Mouse (Mus musculus): ENCODE results near the gene Ino80b. TPM values are rescaled to one million over a fixed set of nuclear protein-coding genes. Genes with fewer than 3 reads are reported as not detected.
A peak's percentile ranks its signal among the peaks of the same experiment; 100 is the strongest.
"Not testable (repeated sequence)": the region's sequence is repeated elsewhere in the genome, so short reads cannot be mapped to it uniquely, and the experiment has no call there.

The Ino80b gene
- 10 to 100 TPM; 14.5 to 16.0 TPM for total RNA-seq (2021)

DNA sequence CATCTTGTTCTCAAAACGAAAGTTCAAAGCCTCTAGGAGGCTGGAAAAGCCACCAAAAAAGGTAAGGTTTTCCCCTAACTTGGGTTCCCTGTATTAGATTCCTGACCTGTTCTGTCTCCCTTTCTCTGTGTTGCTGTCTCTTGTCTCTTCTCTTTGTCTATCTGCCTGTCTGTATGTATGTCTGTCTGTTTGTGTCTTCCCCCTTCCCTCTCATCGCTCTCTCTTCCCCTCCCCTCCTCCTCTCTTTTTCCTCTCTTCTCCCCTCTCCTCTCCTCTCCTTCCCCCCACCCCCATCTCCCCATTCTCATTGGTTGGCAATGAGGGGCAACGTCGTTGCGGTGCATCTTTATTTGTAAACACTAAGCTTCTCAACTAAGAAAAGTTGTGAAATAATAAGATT, at the start of gene Ino80b:
Gene Ino80b (minus strand): TSS at position 101 of the 400 bp plus-strand sequence.
- intact Hi-C loops (cut with DNase I) = no loop called here
- no peak for DNase-seq

DNA sequence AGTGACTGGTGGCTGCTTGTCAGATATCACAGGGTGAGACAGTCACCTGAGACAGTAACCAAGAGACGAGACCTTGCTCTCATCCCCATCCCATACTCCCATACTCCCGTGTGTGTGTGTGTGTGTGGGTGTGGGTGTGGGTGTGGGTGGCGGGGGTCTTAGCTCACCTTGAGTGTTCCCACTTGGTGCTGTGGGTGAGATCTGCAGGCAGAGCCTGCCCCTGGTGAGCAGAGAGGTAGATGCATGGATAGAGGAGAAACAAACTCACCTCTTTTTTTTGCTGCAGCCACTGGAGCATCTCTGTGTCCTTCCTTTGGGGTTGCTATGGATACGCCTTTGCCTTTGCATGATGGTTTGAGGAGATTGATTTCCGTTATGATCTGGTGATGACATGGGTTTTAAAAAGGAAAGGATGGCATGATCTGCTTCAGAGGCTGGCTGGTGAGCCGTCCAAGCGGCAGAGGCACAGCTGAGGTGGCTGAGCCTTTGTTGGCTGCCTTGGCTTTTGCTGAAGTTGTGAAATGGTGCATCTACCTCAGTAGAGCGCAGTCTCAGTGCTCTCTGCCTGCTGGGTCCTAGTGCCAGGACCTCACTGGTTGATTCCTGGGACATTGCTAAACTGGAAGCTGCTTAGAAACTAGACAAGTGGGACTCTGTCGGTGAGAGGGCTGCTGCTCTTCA, 47.1 kb upstream of the Ino80b start:
- no peak for DNase-seq
- intact Hi-C loops (cut with DNase I) = no loop called here

GRCm38 (mm10) chr6:83171063-83171462, 45.8 kb upstream of the Ino80b start:
- no peak for DNase-seq
- intact Hi-C loops (cut with DNase I) = no loop called here

DNA sequence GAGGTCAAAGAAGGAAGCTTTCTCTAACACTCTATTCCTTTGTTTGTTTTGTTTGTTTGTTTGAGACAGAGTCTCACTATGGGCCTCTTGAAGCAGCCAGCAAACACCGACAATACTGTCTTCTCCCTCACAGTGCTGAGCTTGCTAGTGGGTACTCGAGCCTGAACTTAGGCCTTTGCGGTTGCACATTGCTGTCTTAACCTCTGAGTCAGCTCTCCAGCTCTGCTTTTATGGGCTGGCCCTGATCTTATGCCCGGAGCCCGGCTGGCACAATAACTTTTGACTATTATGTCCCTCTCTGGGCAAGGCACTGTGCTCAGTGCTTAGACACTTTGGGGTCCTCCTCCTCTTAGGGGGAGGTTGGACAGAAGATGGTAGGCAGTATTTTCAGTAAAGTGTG, 44.6 kb upstream of the Ino80b start:
- DNase-seq = no peak
- intact Hi-C loops (cut with DNase I) = no loop called here

GRCm38 (mm10) chr6:83166243-83166630, 41.0 kb upstream of the Ino80b start:
- no peak for DNase-seq
- intact Hi-C loops (cut with DNase I) = no loop called here

DNA sequence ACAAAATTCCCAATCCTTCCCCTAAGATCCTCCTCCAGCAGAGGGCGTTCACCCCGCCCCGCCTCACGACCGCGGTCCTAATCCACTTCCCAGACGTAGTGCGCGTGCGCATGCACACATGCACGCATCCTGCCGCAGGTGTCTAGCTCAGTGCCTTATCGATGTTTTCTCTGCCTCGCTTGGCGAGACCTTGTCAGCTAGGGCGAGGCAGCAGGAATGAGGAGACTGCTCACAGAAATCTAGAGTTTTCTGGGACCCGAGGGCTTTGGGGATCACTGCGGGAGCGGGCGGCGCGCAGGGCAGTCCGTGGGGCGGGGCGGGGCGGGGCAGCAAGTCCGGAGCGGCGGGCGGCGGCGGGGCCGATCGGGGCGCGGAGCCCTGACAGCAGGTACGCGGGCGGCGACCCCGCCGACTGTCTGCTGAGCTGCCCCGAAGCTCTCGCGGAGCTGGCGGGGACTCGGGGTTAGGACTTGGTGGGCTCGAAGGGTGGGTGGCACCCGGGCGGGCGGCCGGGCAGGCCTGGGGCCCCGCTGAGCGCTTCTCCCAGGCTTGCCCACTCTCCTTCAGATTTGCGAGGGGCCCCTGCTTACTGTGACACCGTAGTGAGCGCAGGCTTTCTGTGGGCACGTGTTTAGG, 40.5 kb upstream of the Ino80b start, which contains the start of gene Dctn1:
Gene Dctn1 (plus strand): TSS at position 314 of the 636 bp plus-strand sequence.
- intact Hi-C loops (cut with DNase I) = no loop called here
- DNase-seq = peak; percentile 94 to 98

DNA sequence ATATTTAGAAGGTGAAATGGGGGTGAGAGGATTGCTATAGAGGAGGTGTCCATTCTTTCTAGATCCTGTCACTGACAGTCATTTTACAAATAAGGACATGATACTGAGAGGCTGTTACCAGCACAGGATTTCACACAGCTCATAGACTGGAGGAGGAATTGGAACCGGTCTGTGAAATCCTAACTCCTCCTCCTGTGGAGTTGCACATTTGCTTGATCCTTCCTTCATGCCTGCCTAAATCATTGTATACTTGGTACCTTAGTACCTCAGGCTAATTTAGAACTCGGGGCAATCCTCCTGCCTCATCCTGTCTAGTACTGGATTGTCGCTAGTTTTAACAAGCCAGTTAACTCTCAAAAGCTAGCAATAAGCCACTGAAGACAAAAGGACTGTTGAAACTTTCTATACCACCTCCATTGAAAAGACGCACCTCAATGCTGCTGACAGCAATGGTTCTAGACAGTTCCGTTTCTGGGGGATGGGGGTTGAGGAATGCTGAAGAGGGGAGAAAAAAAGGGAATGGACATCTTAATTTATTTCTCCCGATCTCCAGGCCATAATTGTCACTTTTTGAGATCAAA, 39.9 kb upstream of the Ino80b start:
- DNase-seq = peak in 1 of 2 experiments; percentile 9
- intact Hi-C loops (cut with DNase I) = no loop called here

GRCm38 (mm10) chr6:83162701-83163100, 37.5 kb upstream of the Ino80b start:
- peak; percentile 56 for DNase-seq
- intact Hi-C loops (cut with DNase I) = loop anchor here (5.0 kb wide), 1 partner anchor 115 kb away; no protein-coding TSS in a partner anchor

GRCm38 (mm10) chr6:83161921-83162641, 36.9 kb upstream of the Ino80b start:
- DNase-seq = peak; percentile 40 to 53
- intact Hi-C loops (cut with DNase I) = loop anchor here (2.0 to 5.0 kb wide), 3 partner anchors 45 to 165 kb away; no protein-coding TSS in a partner anchor

GRCm38 (mm10) chr6:83161442-83161841, 36.2 kb upstream of the Ino80b start:
- DNase-seq = no peak
- intact Hi-C loops (cut with DNase I) = loop anchor here (2.0 to 5.0 kb wide), 3 partner anchors 45 to 165 kb away; no protein-coding TSS in a partner anchor

DNA sequence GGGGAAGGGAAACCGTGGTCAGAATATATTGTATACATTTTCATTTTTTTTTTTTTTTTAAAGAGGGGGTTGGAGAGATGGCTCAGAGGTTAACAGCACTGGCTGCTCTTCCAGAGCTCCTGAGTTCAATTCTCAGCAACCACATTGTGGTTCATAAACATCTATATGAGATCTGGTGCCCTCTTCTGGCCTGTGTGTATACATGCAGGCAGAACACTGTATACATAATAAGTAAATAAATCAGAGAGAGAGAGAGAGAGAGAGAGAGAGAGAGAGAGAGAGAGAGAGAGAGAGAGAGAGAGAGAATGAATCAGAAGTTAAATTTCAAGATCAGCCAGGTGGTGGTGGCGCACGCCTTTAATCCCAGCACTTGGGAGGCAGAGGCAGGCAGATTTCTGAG, 34.2 kb upstream of the Ino80b start:
- intact Hi-C loops (cut with DNase I) = not testable (repeated sequence)
- DNase-seq = peak in 1 of 2 experiments; percentile 16

- peak; percentile 51 to 63 for DNase-seq
Measured at GRCm38 (mm10) chr6:83156259-83156684, 31.0 kb upstream of the Ino80b start, which contains the start of the genes Wdr54 and 1700003E16Rik. TSS of gene Wdr54 (minus strand) at chr6:83156397. TSS of gene 1700003E16Rik (plus strand) at chr6:83156404.

DNA sequence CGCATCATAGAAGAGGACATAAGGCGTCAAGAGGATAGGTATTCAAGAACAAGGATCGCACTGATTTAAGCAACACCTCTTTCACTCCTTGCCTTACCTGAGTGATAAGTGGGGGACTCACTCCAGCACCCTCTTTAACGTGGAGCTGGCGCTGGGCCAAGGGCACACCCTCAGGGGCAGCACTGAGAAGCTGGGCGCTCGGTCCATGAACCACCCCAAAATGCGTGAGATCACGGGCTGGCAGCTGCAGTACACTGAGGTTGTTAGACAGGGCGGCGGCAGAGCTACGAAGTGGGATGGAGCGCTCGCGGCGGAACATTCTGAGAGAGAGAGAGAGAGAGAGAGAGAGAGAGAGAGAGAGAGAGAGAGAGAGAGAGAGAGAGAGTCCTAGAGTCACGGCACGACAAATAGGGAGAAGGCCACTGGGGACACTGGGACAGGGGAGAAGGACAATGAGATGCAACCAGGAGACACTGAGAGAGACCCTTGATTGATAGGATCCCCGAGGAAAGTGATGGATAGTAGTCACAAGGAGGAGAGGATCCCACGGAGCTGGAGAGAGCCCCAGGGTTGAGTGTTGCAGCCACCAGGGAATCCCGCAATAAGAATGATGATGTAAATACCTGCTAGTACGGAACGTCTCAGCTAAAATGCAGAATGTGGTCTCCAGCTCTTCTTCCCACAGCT, 30.5 kb upstream of the Ino80b start:
- intact Hi-C loops (cut with DNase I) = no loop called here
- peak in 1 of 2 experiments; percentile 11 for DNase-seq

More at GRCm38 (mm10) chr6:83156259-83156684, 31.0 kb upstream of the Ino80b start, which contains the start of the genes Wdr54 and 1700003E16Rik:
- intact Hi-C loops (cut with DNase I) = no loop called here

GRCm38 (mm10) chr6:83153485-83153884, 28.3 kb upstream of the Ino80b start:
- no peak for DNase-seq
- intact Hi-C loops (cut with DNase I) = no loop called here

DNA sequence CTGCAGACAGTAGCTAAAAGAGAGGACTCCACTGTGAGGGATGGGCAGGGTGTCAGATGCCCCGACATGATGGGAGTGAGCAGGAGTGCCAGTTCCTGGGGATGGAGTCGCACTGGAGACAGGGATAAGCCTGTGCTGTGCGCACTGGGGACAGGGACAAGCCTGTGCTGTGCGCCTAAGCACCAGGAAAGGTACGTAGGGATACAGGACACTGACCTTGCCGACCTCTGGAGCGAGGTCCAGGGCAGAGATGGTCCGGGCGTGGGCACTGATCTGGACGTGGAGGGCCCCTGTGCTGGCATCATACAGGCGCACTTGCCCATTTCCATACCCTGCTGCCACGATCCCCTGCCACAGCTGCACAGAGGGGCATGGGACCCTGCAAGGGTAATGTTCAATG, 27.8 kb upstream of the Ino80b start:
- intact Hi-C loops (cut with DNase I) = no loop called here
- no peak for DNase-seq

GRCm38 (mm10) chr6:83151721-83152120, 26.5 kb upstream of the Ino80b start:
- DNase-seq = no peak
- intact Hi-C loops (cut with DNase I) = no loop called here

DNA sequence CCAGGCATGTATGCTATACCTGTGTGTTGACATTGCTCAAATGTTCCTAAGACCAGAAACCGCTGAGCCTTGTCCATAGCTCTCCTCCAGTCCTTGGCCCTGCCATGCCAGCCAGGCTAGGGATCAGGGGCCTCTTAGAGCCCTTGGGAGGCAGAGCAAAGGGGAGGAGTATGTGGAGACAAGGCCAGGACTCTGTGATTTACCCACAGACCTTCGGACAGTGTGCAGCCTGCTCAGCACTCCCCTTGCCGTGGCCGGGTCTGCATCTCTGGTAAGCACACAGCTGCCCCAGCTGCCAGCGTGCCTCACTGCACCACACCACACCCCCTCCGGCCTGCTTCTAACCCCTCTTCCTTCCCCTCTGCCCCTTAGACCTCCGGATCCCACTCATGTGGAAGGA, 22.0 kb upstream of the Ino80b start:
- intact Hi-C loops (cut with DNase I) = no loop called here
- no peak for DNase-seq

DNA sequence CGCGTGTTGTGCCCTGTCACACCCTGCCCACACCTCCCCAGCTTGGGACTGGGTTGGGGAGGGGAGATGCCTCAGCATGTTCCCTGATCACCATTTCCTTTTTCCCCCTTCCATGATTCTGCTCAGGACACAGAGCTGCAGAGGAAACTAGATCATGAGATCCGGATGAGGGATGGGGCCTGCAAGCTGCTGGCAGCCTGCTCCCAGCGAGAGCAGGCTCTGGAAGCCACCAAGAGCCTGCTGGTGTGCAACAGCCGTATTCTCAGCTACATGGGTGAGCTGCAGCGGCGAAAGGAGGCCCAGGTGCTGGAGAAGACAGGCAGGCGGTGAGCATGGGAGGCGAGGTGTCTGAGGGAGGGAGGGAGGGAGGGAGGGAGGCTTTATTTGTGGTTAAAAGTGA, 20.6 kb upstream of the Ino80b start:
- no peak for DNase-seq
- intact Hi-C loops (cut with DNase I) = no loop called here

- no peak for DNase-seq
- intact Hi-C loops (cut with DNase I) = no loop called here
Measured at GRCm38 (mm10) chr6:83145209-83145608, 20.0 kb upstream of the Ino80b start.

- DNase-seq = no peak
- intact Hi-C loops (cut with DNase I) = no loop called here
Measured at GRCm38 (mm10) chr6:83142886-83143285, 17.7 kb upstream of the Ino80b start.
